Mouse (Mus musculus): Measurements from ENCODE around the gene Impdh2.
"Not testable (repeated sequence)": the region's sequence is repeated elsewhere in the genome, so short reads cannot be mapped to it uniquely, and the experiment has no call there.

The Impdh2 gene

GRCm38 (mm10) chr9:108570207-108570896 is 10.3 kb downstream of the Impdh2 start:
- DNase-seq, result peak; percentile 89

- DNase-seq, result no peak
These were observed 11.4 kb downstream of the Impdh2 start for GRCm38 (mm10) chr9:108571401-108571973.

GRCm38 (mm10) chr9:108572321-108572720 is 12.2 kb downstream of the Impdh2 start:
- no peak for DNase-seq

- DNase-seq, result peak; percentile 76
These were observed 13.9 kb downstream of the Impdh2 start for GRCm38 (mm10) chr9:108573774-108574690.

GRCm38 (mm10) chr9:108574921-108575320 is 14.8 kb downstream of the Impdh2 start:
- DNase-seq, result no peak

- no peak for DNase-seq
These were observed 15.5 kb downstream of the Impdh2 start for GRCm38 (mm10) chr9:108575321-108576297.

- DNase-seq, result no peak
These were observed 16.9 kb downstream of the Impdh2 start for GRCm38 (mm10) chr9:108577025-108577424.

- DNase-seq, result peak; percentile 47
These were observed 18.0 kb downstream of the Impdh2 start for GRCm38 (mm10) chr9:108577934-108578544.

GRCm38 (mm10) chr9:108578545-108579343 is 18.7 kb downstream of the Impdh2 start, which contains the start of gene Wdr6:
Gene Wdr6 (minus strand): TSS chr9:108578739.
- DNase-seq, result peak; percentile 91

- DNase-seq, result no peak
These were observed 19.2 kb downstream of the Impdh2 start for GRCm38 (mm10) chr9:108579344-108579690.

- DNase-seq, result no peak
These were observed 27.6 kb downstream of the Impdh2 start for GRCm38 (mm10) chr9:108587571-108588180.

- peak; percentile 44 for DNase-seq
These were observed 29.1 kb downstream of the Impdh2 start for GRCm38 (mm10) chr9:108589229-108589628.

GRCm38 (mm10) chr9:108591462-108591861 is 31.4 kb downstream of the Impdh2 start:
- DNase-seq, result no peak

- DNase-seq, result no peak
These were observed 34.3 kb downstream of the Impdh2 start for GRCm38 (mm10) chr9:108594354-108594753.

GRCm38 (mm10) chr9:108596998-108597764 is 37.1 kb downstream of the Impdh2 start, which contains the start of gene P4htm:
Gene P4htm (minus strand): TSS chr9:108597667.
- DNase-seq, result peak; percentile 63

- DNase-seq, result no peak
These were observed 39.0 kb downstream of the Impdh2 start for GRCm38 (mm10) chr9:108599021-108599566.

GRCm38 (mm10) chr9:108600011-108600410 is 39.9 kb downstream of the Impdh2 start:
- no peak for DNase-seq

GRCm38 (mm10) chr9:108601986-108602385 is 41.9 kb downstream of the Impdh2 start:
- DNase-seq, result no peak

- not testable (repeated sequence) for DNase-seq
These were observed 47.8 kb downstream of the Impdh2 start for GRCm38 (mm10) chr9:108607929-108608328.

Measured in thymus, postnatal 25 days (tissue).